Mouse (Mus musculus) neural tube, embryonic 15.5 days (tissue): ENCODE measurements around the gene Hist1h3b. TPM values are rescaled to one million over a fixed set of nuclear protein-coding genes. Genes with fewer than 3 reads are reported as not detected.

Experiments
- ATAC-seq: fragments of 200-750 bp; cut with Nextera tagmentation; 2 replicates; pipeline ENCODE4 v1.8.0; 2017; ENCODE audit warnings: mild to moderate bottlenecking, moderate TSS enrichment, moderate library complexity; ENCODE audit not compliant: low FRiP score
- H3K27ac ChIP-seq: fragments of 300-500 bp; sonication (generic); replicated peaks from 2 replicates; pipeline ENCODE4 v1.5.1; 2015; ENCODE audit warnings: mild to moderate bottlenecking, inconsistent platforms
- H3K27me3 ChIP-seq: fragments of 300-500 bp; sonication (generic); replicated peaks from 2 replicates; pipeline ENCODE4 v1.6.1; 2015; ENCODE audit warnings: inconsistent platforms
- H3K36me3 ChIP-seq: fragments of 300-500 bp; sonication (generic); 2 replicates; pipeline ENCODE4 v1.6.1; 2015; ENCODE audit warnings: inconsistent platforms
- H3K4me1 ChIP-seq: fragments of 300-500 bp; sonication (generic); 2 replicates; pipeline ENCODE4 v1.6.1; 2015; ENCODE audit warnings: inconsistent platforms
- H3K4me2 ChIP-seq: fragments of 300-500 bp; sonication (generic); 2 replicates; pipeline ENCODE4 v1.6.1; 2015; ENCODE audit warnings: inconsistent platforms, mild to moderate bottlenecking, moderate library complexity
- H3K4me3 ChIP-seq: fragments of 300-500 bp; sonication (generic); replicated peaks from 2 replicates; pipeline ENCODE4 v1.5.1; 2015; ENCODE audit warnings: mild to moderate bottlenecking, inconsistent platforms
- H3K9ac ChIP-seq: fragments of 300-500 bp; sonication (generic); replicated peaks from 2 replicates; pipeline ENCODE4 v1.6.1; 2015; ENCODE audit warnings: mild to moderate bottlenecking, inconsistent platforms
- H3K9me3 ChIP-seq: fragments of 300-500 bp; sonication (generic); replicated peaks from 2 replicates; pipeline ENCODE4 v1.6.1; 2016; ENCODE audit warnings: inconsistent platforms
- WGBS: fragments of 180-500 bp; shearing (Covaris S2); methylation state at CpG from one replicate; pipeline ENCODE4 v1.1.7; 2015; ENCODE audit warnings: mixed read lengths; 5-methylcytosine and 5-hydroxymethylcytosine counted together
- polyA plus RNA-seq: library from polyadenylated mRNA; unstranded; fragments of >200 nt; fragmentation: Nextera tagmentation; extraction: Ambion mirVana; gene quantifications from 2 replicates; pipeline ENCODE4 v1.2.1, GENCODE M21; 2015

Gene Hist1h3b
- polyA plus RNA-seq, 1 experiment from 2014 or later, result 1.2 TPM

GRCm38 (mm10) chr13:23724239-23724638 lies 27.8 kb upstream of the Hist1h3b start:
- H3K4me3 ChIP-seq, result no peak overlapping the region
- no peaks in the 10 kb centered on the region for H3K27me3 ChIP-seq
- H3K36me3 ChIP-seq, result no peaks in the 10 kb centered on the region
- H3K9me3 ChIP-seq, result no peaks in the 10 kb centered on the region
- no peak overlapping the region for H3K4me2 ChIP-seq
- no peak overlapping the region for H3K27ac ChIP-seq
- H3K4me1 ChIP-seq, result no peaks in the 10 kb centered on the region
- ATAC-seq, result no peak
- no peak overlapping the region for H3K9ac ChIP-seq
- 98% methylated on average over 4 of the region's 4 CpGs for WGBS

GRCm38 (mm10) chr13:23725213-23725612 lies 26.9 kb upstream of the Hist1h3b start:
- 0% methylated on average over 1 of the region's 1 CpGs for WGBS
- no peaks in the 10 kb centered on the region for H3K36me3 ChIP-seq
- no peaks in the 10 kb centered on the region for H3K4me1 ChIP-seq
- no peaks in the 10 kb centered on the region for H3K27me3 ChIP-seq
- no peak overlapping the region for H3K4me2 ChIP-seq
- ATAC-seq, result no peak
- no peak overlapping the region for H3K27ac ChIP-seq
- no peak overlapping the region for H3K4me3 ChIP-seq
- H3K9ac ChIP-seq, result no peak overlapping the region
- no peaks in the 10 kb centered on the region for H3K9me3 ChIP-seq

DNA sequence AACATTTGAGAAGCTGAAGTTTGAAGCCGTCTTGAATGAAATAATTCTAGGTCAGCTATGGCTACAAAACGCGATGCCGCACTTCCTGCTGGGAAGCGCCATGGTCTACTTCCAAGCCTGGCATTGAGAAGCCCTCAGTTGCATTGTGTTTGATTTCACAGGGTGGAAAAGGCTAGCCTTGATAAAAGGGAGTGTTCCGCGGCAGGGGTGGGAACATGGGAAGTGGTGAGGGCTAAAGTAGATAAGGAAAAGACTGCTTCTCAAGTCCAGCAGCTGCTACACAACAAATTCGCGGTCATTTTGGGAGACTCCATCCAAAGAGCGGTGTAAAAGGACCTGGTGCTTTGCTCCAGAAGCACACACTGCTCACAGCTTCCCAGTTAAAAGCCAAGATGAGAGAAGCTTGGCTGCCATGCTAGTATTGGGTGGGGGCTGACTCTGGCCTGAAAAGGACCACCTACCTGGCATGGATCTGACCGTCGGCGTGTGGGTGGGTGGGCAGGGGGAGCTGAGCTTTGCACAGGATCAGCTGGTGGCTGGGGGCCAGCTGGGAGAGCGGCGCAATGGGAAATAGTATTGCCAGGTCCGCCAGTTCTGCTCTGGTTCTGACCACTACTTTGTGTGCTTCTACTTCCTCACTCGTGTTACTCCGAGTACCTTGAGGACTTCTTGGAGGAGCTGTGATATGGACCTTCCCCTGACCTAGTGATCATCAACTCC lies 23.4 kb upstream of the Hist1h3b start:
- H3K9ac ChIP-seq, result no peak overlapping the region
- no peak overlapping the region for H3K4me2 ChIP-seq
- no peaks in the 10 kb centered on the region for H3K9me3 ChIP-seq
- no peaks in the 10 kb centered on the region for H3K27me3 ChIP-seq
- no peak for ATAC-seq
- H3K36me3 ChIP-seq, result no peaks in the 10 kb centered on the region
- H3K4me3 ChIP-seq, result no peak overlapping the region
- H3K4me1 ChIP-seq, result no peaks in the 10 kb centered on the region
- no peak overlapping the region for H3K27ac ChIP-seq
- WGBS, result 90% methylated on average over 18 of the region's 18 CpGs

GRCm38 (mm10) chr13:23729192-23729525 lies 22.9 kb upstream of the Hist1h3b start:
- WGBS, result 92% methylated on average over 9 of the region's 9 CpGs
- no peaks in the 10 kb centered on the region for H3K9me3 ChIP-seq
- no peak overlapping the region for H3K27ac ChIP-seq
- no peaks in the 10 kb centered on the region for H3K4me1 ChIP-seq
- no peak overlapping the region for H3K4me2 ChIP-seq
- no peak for ATAC-seq
- H3K4me3 ChIP-seq, result no peak overlapping the region
- no peaks in the 10 kb centered on the region for H3K36me3 ChIP-seq
- no peaks in the 10 kb centered on the region for H3K27me3 ChIP-seq
- no peak overlapping the region for H3K9ac ChIP-seq

DNA sequence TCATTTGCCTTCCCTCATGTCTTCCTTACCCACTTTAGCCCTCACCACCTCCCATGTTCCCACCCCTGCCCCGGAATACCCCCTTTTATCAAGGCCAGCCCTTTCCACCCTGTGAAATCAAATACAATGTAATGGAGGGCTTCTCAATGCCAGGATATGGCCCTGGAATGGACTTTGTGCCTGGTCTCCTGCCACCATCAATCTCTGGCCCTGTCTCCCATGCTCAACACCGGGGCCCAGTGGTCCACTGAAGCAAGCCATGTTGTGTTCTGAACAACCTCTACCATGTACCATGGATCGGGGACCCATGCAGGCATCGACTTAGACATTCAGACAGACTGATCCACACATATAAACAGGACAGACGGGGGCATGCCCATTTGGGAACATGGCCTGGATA lies 22.4 kb upstream of the Hist1h3b start:
- H3K27ac ChIP-seq, result no peak overlapping the region
- WGBS, result 89% methylated on average over 5 of the region's 5 CpGs

DNA sequence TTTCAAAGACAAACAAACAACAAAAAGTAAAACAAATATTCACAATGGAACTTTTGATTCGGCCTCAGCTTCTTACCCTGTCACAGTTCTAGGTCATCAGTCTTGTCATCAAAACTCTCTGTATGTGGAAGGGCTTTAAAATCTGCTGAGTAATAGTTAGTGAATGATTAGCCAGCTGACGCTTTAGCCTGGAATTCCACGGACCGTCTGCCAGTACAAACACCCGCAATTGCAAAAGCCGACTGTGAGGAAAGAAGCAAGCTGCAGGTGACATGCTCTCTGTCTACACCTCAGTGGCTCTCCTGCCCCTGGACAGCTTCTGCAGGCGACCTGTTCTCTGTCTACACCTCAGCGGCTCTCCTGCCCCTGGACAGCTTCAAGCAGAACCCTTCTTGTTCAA lies 21.6 kb upstream of the Hist1h3b start:
- WGBS, result 36% methylated on average over 8 of the region's 8 CpGs
- Histone ChIP-seq H3K9ac (no peak overlapping the region), H3K27ac (no peak overlapping the region), H3K27me3 (no peaks in the 10 kb centered on the region), H3K36me3 (no peaks in the 10 kb centered on the region), H3K4me2 (no peak overlapping the region), H3K4me1 (no peaks in the 10 kb centered on the region), H3K9me3 (no peaks in the 10 kb centered on the region), H3K4me3 (no peak overlapping the region)
- no peak for ATAC-seq

More for the DNA sequence above, 22.4 kb upstream of the Hist1h3b start:
- H3K36me3 ChIP-seq, result no peaks in the 10 kb centered on the region
- no peaks in the 10 kb centered on the region for H3K4me1 ChIP-seq
- H3K9me3 ChIP-seq, result no peaks in the 10 kb centered on the region
- H3K27me3 ChIP-seq, result no peaks in the 10 kb centered on the region
- no peak overlapping the region for H3K4me3 ChIP-seq
- no peak for ATAC-seq
- no peak overlapping the region for H3K4me2 ChIP-seq
- no peak overlapping the region for H3K9ac ChIP-seq

DNA sequence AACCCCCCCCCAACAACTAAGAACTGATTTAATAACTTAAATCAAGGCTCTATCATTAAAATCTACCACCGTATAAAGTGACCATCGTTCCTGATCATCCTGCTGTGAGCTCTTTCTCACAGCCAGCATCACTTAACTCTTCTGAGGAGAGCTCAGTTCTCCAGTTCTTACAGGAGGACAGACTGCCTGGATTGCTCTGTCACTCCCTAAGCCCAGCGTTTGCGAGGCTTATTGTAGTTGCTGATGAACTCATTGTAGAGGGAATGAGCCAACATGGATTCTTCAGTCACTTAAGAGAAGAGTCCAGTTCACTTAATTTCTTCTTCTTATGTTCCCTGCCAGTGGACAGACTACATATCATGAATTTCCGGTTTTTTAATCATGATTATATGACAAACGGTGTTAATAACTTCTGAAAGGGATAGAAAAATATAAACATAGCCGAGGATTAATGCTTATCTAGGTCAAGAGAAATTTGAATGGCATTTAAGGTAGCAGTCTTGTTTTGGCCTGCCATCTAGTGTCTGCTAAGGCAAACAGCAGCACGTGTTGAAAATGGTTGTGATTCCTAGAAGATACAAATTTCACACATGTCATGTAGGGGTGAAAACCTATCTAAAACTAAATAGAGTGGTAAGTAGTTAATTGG lies 19.8 kb upstream of the Hist1h3b start:
- no peaks in the 10 kb centered on the region for H3K4me1 ChIP-seq
- peak; percentile 65 for ATAC-seq
- no peak overlapping the region for H3K27ac ChIP-seq
- H3K27me3 ChIP-seq, result no peaks in the 10 kb centered on the region
- H3K9me3 ChIP-seq, result no peaks in the 10 kb centered on the region
- H3K36me3 ChIP-seq, result no peaks in the 10 kb centered on the region
- no peak overlapping the region for H3K4me2 ChIP-seq
- no peak overlapping the region for H3K4me3 ChIP-seq
- H3K9ac ChIP-seq, result no peak overlapping the region
- 23% methylated on average over 8 of the region's 8 CpGs for WGBS

GRCm38 (mm10) chr13:23737091-23737490 lies 15.0 kb upstream of the Hist1h3b start:
- Histone ChIP-seq H3K27ac (no peak overlapping the region), H3K4me1 (peaks cover 19% of the 10 kb centered on the region), H3K4me2 (no peak overlapping the region), H3K9ac (no peak overlapping the region), H3K4me3 (no peak overlapping the region), H3K36me3 (no peaks in the 10 kb centered on the region), H3K9me3 (no peaks in the 10 kb centered on the region), H3K27me3 (no peaks in the 10 kb centered on the region)
- ATAC-seq, result no peak
- 72% methylated on average over 5 of the region's 5 CpGs for WGBS

- Histone ChIP-seq H3K36me3 (no peaks in the 10 kb centered on the region), H3K9ac (peak overlapping the region; percentile 56; the same call in 1 of the 2 replicates), H3K4me1 (peaks cover 19% of the 10 kb centered on the region), H3K9me3 (no peaks in the 10 kb centered on the region), H3K4me3 (peak overlapping the region; percentile 63), H3K27me3 (no peaks in the 10 kb centered on the region), H3K27ac (peak overlapping the region; percentile 85; the same call in 1 of the 2 replicates), H3K4me2 (peak overlapping the region; percentile 100)
- WGBS, result 21% methylated on average over 4 of the region's 4 CpGs
- no peak for ATAC-seq
These were observed 14.0 kb upstream of the Hist1h3b start for GRCm38 (mm10) chr13:23738041-23738440.

DNA sequence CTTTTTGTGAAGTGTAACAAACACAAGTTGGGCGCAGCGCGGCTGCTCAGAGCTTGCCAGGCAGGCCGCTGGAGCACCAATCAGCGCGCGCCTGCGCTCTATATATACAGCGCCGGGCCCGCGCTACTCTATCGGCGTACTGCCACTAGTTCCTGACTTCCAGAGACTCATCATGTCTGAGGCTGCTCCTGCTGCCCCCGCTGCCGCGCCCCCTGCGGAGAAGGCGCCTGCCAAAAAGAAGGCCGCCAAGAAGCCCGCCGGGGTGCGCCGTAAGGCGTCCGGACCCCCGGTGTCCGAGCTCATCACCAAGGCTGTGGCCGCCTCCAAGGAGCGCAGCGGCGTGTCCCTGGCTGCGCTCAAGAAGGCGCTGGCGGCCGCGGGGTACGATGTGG lies 13.4 kb upstream of the Hist1h3b start, which contains the start of gene Hist1h1c:
Hist1h1c (plus strand) TSS at position 132 of the 392 bp plus-strand sequence.
- under 1% methylated on average over 38 of the region's 38 CpGs for WGBS
- H3K36me3 ChIP-seq, result no peaks in the 10 kb centered on the region

GRCm38 (mm10) chr13:23739069-23739921 lies 12.8 kb upstream of the Hist1h3b start:
- Histone ChIP-seq H3K4me1 (peaks cover 19% of the 10 kb centered on the region), H3K27ac (peak overlapping the region; percentile 85), H3K4me3 (peak overlapping the region; percentile 63), H3K9me3 (no peaks in the 10 kb centered on the region), H3K9ac (peak overlapping the region; percentile 56), H3K4me2 (peak overlapping the region; percentile 100), H3K27me3 (no peaks in the 10 kb centered on the region), H3K36me3 (no peaks in the 10 kb centered on the region)
- WGBS, result under 1% methylated on average over 39 of the region's 39 CpGs
- ATAC-seq, result peak; percentile 92

More for the DNA sequence above, 13.4 kb upstream of the Hist1h3b start, which contains the start of gene Hist1h1c:
- Histone ChIP-seq H3K27ac (peak within 1 kb of the TSS; percentile 85), H3K27me3 (no peaks in the 10 kb centered on the region), H3K4me1 (peaks cover 19% of the 10 kb centered on the region), H3K4me2 (peak within 1 kb of the TSS; percentile 100), H3K9ac (peak within 1 kb of the TSS; percentile 56), H3K9me3 (no peaks in the 10 kb centered on the region), H3K4me3 (peak within 1 kb of the TSS; percentile 63)
- ATAC-seq, result peak; percentile 93
